Mouse (Mus musculus): ENCODE results near the gene Vwa1.

DNA sequence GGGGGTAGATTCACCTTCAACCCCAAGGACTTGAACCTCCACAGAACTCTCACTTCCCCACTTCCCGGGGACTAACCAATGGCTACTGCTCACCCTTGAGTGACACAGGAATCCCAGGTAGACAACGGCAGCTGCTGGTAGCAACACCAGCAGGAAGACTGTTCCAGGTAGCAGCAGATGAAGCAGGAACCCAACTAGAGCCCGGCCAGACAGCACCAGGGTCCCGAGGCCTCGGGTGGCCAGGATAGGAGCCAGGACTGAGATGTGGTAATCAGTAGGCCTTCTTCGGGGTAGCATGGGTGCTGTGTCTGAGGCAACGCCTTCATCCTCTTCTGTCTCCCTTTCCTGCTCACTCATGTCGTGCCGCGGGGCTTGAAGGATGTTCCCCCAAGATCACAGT lies 10.7 kb upstream of the Vwa1 start:
- TF ChIP-seq CTCF (IDR thresholded peaks at IDR 0.05) = no peak
- no peak for TF ChIP-seq EP300 (IDR thresholded peaks at IDR 0.05)
